Mouse (Mus musculus) brain, embryonic 18.5 days (tissue): ENCODE data around the gene Ifi27l2b.
A peak's percentile ranks its signal among the peaks of the same experiment; 100 is the strongest.

Experiments used
- DNase-seq: peaks from one replicate; pipeline ENCODE4 v3.0.0-alpha.2; 2012; ENCODE audit warnings: low read depth, low spot score

Ifi27l2b gene

DNA sequence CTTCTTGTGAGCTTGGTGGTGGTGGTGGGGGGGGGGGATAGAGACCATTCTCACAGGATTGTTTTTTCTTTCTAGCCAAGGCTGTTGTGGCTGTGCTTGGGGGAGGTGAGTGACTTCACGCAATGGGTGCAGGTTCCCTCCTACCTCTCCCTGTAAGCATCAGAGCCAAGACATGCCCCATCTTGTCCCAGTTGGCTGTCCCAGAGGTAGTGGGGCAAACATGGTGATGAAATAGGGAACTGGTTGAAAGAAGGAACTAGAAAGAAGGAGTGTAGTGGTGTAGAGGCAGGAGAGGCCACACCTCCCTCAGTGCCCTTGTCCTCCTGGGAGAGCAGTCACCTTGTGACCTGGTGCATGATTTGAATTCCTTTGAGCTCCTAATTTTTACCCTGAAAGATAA lies 19.4 kb downstream of the Ifi27l2b start:
- DNase-seq: no peak

DNA sequence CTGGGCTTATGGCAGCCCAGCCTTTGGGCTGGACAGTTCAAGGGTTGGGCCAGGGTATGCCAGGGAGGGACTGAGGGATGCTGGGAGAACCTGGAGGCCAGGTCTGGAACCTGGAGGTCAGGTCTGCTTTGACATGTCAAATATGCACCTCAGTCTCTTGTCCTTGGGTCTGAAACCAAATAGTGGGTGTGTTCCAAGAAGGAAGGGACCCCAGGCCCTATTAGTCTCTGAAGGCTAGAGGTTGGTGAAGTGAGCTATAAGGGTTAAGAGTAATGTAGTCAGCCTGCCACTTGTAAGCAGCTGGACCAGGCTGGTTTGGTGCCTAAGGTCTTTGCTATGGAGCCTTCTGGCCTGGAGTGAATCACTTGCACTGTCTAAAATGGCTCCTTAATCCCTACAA lies 22.2 kb downstream of the Ifi27l2b start:
- no peak for DNase-seq

DNA sequence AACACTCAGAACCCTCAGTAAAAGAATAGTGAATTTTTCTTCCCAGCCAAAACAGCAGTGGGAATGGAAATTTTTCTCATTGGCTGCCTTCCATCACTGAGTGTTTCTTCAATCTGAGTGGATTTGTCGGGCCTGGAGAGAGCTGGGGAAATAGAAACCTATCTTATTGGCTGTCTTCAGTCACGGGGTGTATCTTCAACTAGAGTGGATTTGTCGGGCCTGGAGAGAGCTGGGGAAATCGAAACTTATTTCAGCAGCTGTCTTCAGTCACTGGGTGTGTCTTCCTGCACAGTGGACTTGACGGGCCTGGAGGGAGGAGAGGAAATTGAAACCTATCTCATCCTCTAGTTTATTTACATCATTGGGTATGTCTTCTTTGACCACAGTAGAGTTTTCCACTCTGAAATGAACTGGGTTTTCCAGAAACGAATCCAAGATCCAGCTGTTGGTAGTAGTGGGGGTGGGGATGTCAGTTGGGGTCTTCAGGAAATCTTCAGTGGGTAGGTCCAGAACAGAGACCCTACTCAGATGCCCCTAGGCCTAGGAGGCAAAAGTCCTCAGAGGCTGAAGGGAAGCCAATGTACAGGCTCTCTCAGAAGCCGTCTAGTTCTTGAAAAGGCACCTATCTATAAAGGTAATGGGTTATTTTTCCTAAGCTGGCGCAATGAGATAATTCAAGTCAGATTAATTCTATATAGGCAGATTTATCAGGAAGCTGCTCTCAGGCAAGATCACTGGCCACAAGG lies 22.9 kb downstream of the Ifi27l2b start, which contains the start of gene Ifi27:
Ifi27 (plus strand) TSS at position 226 of the 746 bp plus-strand sequence.
- peak; percentile 16 for DNase-seq

DNA sequence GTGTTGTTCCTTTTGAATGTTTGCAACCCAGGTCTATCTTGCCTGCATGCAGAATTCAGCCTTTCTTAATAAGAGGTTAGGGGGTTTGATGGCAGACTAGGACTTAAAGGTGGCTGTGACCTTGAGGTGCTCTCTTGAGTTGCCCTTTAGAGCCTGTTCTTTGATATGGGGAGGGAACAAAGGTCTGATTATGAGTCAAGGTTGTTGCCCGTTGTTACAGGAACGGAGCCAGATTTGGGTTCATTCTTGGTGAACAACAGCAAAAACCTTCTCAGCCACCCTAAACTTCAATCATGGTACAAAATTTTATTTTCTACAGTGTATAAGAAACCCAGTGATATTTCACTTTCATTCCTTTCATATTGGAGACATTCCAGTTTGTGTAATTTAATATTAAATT lies 23.6 kb downstream of the Ifi27l2b start:
- DNase-seq: no peak

DNA sequence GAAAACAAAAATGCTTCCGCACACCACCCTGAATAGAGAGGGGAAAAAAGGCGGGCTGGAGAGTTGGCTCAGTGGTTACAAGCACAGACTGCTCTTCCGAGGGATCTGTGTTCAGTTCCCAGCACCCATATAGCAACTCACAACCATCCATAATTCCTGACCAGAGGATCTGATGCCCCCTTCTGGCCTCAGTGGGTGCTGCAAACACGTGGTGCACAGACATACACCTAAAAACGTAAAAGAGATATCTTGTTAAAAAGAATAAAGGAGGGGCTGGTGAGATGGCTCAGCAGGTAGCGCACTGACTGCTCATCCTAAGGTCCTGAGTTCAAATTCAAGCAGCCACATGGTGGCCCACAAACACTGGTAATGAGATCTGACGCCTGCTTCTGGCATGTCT lies 30.3 kb downstream of the Ifi27l2b start:
- DNase-seq: no peak

DNA sequence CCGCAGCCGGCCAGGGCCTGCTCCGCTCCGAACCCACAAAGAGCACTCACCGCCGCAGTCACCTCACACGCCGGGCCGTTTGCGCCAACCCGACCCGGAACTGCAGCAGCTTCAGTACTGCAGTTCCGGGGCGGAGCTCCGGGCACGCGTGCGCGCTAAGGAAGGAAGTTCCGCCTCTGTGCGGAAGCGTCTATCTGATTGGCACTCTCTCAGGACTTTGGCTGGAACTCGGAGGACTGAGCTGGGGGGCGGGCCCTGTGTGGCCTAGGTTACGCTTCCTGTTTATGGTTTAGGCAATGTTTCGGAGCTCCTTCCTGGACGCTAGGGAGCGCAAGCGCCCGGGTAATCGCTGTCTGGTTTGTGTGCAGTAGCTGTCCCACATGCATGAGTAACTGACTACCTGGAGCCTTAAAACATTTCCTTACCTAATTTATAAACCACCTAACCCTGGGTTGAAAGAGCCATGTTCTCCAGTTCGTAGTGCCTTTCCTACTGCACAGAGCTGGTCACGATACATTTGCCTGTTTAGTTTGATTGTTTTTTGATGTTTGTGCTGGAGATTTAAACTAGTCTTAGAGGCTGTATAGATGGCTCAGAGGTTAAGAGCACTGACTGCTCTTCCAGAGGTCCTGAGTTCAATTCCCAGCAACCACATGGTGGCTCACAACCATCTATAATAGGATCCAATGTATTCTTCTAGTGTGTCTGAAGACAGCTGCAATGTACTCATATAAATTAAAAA lies 31.1 kb downstream of the Ifi27l2b start, which contains the start of gene Ddx24:
Ddx24 (minus strand) TSS at position 102 of the 742 bp plus-strand sequence.
- DNase-seq: peak; percentile 97

DNA sequence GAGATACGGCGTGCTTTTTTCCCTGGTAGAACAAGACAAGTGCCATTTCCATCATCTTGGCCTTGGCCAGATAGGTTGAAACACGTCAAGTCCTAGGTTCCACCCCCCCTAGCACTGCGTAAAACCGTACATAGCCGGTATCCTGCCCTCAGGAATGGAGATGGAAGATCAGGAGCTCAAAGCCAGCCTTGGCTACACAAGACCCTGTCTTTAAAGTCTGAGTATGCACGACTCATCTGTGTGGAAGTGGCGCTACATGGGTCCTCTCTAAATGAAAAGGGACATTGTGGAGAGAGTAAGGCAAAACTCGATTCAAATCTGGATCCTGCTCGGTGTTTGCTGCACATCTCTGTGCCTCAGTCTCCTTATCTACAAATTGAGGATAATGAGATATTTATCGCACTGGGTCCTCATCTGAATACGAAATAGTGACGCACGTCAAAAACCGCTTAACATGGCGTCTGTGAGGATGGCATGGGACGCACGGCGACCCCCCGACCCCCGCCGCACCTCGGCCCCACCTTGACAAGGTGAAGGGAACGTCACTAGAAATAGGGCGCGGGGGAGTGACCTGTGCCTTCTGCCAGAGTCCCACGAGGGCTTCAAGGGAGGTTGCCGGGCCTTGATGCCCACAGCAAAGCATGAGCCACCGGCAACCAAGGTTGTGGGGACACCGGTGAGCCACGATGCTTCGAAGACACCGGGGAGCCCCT lies 31.9 kb downstream of the Ifi27l2b start:
- no peak for DNase-seq

DNA sequence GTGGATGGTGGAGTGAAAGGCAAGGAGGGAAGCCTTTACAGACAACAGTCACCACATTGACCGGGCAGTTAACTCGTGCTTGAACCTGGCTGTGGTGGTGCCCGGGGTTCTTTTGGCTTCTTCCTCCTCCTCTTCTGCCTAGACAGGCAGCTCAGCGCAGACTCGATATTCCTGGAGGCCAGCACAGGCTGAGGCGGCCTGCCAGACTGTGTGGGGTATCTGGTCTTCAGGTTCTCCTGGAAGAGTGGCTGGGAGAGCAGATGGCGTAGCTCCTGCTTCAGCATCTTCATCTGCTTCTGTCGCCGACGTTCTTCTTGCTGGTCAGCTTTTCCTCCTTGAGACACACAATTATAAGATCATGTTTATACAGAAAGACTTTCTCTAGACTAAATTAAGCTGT lies 48.9 kb downstream of the Ifi27l2b start:
- no peak for DNase-seq

DNA sequence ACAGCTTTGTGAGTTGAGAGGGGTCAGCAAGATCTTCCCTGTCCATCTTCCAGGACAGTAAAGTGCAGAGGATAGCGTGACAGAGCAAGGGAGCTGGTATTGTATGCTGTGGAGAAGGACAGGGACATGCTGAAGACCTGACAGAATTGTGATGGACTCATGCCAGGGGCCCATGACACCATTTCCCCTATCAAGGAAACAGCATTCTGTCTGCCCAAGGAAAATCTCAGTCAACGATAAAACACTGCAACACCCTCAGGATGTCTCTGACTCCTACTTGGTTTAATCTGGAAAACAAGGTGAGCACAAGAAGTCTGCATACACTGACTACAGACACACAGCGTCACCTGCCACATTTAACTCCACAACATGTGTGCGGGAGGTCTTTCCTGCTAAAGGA lies 49.3 kb downstream of the Ifi27l2b start, which contains the start of gene 9330161L09Rik:
9330161L09Rik (minus strand) TSS at position 101 of the 400 bp plus-strand sequence.
- no peak for DNase-seq

DNA sequence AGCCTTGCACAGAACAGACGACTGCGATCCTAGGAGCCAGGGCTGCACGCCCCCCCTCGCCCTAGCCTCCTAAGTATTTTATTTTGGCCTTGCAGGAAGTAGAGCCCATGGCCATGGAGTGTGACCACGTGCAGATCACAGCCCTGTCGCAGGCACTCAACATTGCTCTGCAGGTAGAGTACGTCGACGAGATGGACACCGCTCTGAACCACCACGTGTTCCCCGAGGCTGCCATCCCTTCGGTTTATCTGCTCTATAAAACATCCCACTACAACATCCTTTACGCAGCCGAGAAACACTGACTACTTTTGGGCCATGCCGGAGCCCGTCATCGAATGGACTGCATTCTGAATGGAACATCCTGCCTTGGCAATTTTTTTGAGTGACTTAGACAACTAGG lies 52.9 kb downstream of the Ifi27l2b start:
- no peak for DNase-seq
